Mouse (Mus musculus) ES-E14 (cell line): ENCODE results near the gene Hist1h3i.

Source experiments
- CHD2 ChIP-seq: IDR thresholded peaks from 2 replicates; pipeline ENCODE4 v1.6.1; 2014; ENCODE audit warnings: mild to moderate bottlenecking, low read depth, low read length, inconsistent platforms
- HCFC1 ChIP-seq: IDR thresholded peaks from 2 replicates; pipeline ENCODE4 v1.6.1; 2012; ENCODE audit warnings: low read length, inconsistent platforms, borderline replicate concordance; ENCODE audit not compliant: insufficient read depth
- MAFK ChIP-seq: IDR thresholded peaks from 2 replicates; pipeline ENCODE4 v1.6.1; 2014; ENCODE audit warnings: mild to moderate bottlenecking, low read depth, low read length, inconsistent platforms; ENCODE audit not compliant: insufficient read depth
- ZC3H11A ChIP-seq: IDR thresholded peaks from 2 replicates; pipeline ENCODE4 v1.6.1; 2012; ENCODE audit warnings: low read depth, mild to moderate bottlenecking, inconsistent platforms, low read length, borderline replicate concordance
- ZNF384 ChIP-seq: IDR thresholded peaks from 2 replicates; pipeline ENCODE4 v1.6.1; 2012; ENCODE audit warnings: low read depth, low read length, inconsistent platforms

GRCm38 (mm10) chr13:21751827-21752226, 31.3 kb downstream of the Hist1h3i start:
- no peak for TF ChIP-seq MAFK
- no peak for TF ChIP-seq ZNF384
- TF ChIP-seq CHD2 = no peak
- TF ChIP-seq HCFC1 = no peak
- TF ChIP-seq ZC3H11A = no peak
